Mouse (Mus musculus): ENCODE measurements around the gene Gm45208. TPM values are rescaled to one million over a fixed set of nuclear protein-coding genes. Genes with fewer than 3 reads are reported as not detected.

The Gm45208 gene
- polyA plus RNA-seq, 1 experiment from 2014 or later, result not detected

GRCm38 (mm10) chrX:7762137-7762920 lies 40.3 kb downstream of the Gm45208 start, which contains the start of gene Tfe3:
Gene Tfe3 (plus strand): TSS chrX:7762560.
- WGBS, result 22% methylated on average over 37 of the region's 38 CpGs
- Histone ChIP-seq H3K4me1 (peaks cover 20% of the 10 kb centered on the region), H3K27ac (peak within 1 kb of the TSS; percentile 77), H3K4me2 (peak within 1 kb of the TSS; percentile 55), H3K27me3 (no peaks in the 10 kb centered on the region), H3K9ac (peak within 1 kb of the TSS; percentile 56), H3K36me3 (peaks cover 10% of the 10 kb centered on the region; the same call in 1 of the 2 replicates), H3K4me3 (peak within 1 kb of the TSS; percentile 62), H3K9me3 (no peaks in the 10 kb centered on the region)
- peak; percentile 96 for ATAC-seq (ENCODE audit: insufficient number of reproducible peaks, low FRiP score, low TSS enrichment, low read depth)

- Histone ChIP-seq H3K4me2 (peak overlapping the region; percentile 55), H3K36me3 (peaks cover 14% of the 10 kb centered on the region), H3K4me1 (peaks cover 20% of the 10 kb centered on the region), H3K9ac (peak overlapping the region; percentile 56), H3K4me3 (peak overlapping the region; percentile 62), H3K27ac (peak overlapping the region; percentile 77), H3K9me3 (no peaks in the 10 kb centered on the region), H3K27me3 (no peaks in the 10 kb centered on the region)
- no peak for ATAC-seq (ENCODE audit: insufficient number of reproducible peaks, low FRiP score, low TSS enrichment, low read depth)
- 28% methylated on average over 21 of the region's 21 CpGs for WGBS
Observed at GRCm38 (mm10) chrX:7762921-7763197, 40.8 kb downstream of the Gm45208 start.

GRCm38 (mm10) chrX:7763631-7764393 lies 41.8 kb downstream of the Gm45208 start:
- WGBS, result 17% methylated on average over 21 of the region's 22 CpGs
- Histone ChIP-seq H3K4me3 (peak overlapping the region; percentile 62), H3K9ac (0 out of 2 replicates have a peak overlapping the region, but pooled peaks have one; percentile 56), H3K4me2 (peak overlapping the region; percentile 55), H3K4me1 (peaks cover 20% of the 10 kb centered on the region), H3K27me3 (no peaks in the 10 kb centered on the region), H3K27ac (peak overlapping the region; percentile 77; the same call in 1 of the 2 replicates), H3K9me3 (no peaks in the 10 kb centered on the region), H3K36me3 (peaks cover 16% of the 10 kb centered on the region)
- no peak for ATAC-seq (ENCODE audit: insufficient number of reproducible peaks, low FRiP score, low TSS enrichment, low read depth)

- WGBS, result 29% methylated on average over 9 of the region's 9 CpGs
- Histone ChIP-seq H3K27ac (no peak overlapping the region), H3K4me2 (peak overlapping the region; percentile 55), H3K4me1 (peaks cover 20% of the 10 kb centered on the region), H3K9ac (no peak overlapping the region), H3K9me3 (no peaks in the 10 kb centered on the region), H3K4me3 (peak overlapping the region; percentile 62), H3K27me3 (no peaks in the 10 kb centered on the region), H3K36me3 (peaks cover 23% of the 10 kb centered on the region)
- ATAC-seq (ENCODE audit: insufficient number of reproducible peaks, low FRiP score, low TSS enrichment, low read depth), result no peak
Observed at GRCm38 (mm10) chrX:7764657-7765280, 42.7 kb downstream of the Gm45208 start.

- WGBS, result 24% methylated on average over 13 of the region's 13 CpGs
- Histone ChIP-seq H3K4me3 (peak overlapping the region; percentile 17; the same call in 1 of the 2 replicates), H3K4me2 (peak overlapping the region; percentile 55), H3K27me3 (no peaks in the 10 kb centered on the region), H3K9me3 (no peaks in the 10 kb centered on the region), H3K36me3 (peaks cover 28% of the 10 kb centered on the region), H3K4me1 (peaks cover 20% of the 10 kb centered on the region), H3K9ac (no peak overlapping the region), H3K27ac (no peak overlapping the region)
- no peak for ATAC-seq (ENCODE audit: insufficient number of reproducible peaks, low FRiP score, low TSS enrichment, low read depth)
Observed at GRCm38 (mm10) chrX:7765281-7765670, 43.2 kb downstream of the Gm45208 start.

GRCm38 (mm10) chrX:7765764-7766163 lies 43.7 kb downstream of the Gm45208 start:
- no peak; the same call in 1 of the 2 replicates for ATAC-seq (ENCODE audit: insufficient number of reproducible peaks, low FRiP score, low TSS enrichment, low read depth)
- Histone ChIP-seq H3K4me3 (peak overlapping the region; percentile 17; the same call in 1 of the 2 replicates), H3K27me3 (no peaks in the 10 kb centered on the region), H3K4me1 (peaks cover 20% of the 10 kb centered on the region), H3K27ac (no peak overlapping the region), H3K36me3 (peaks cover 33% of the 10 kb centered on the region), H3K4me2 (peak overlapping the region; percentile 55), H3K9ac (no peak overlapping the region), H3K9me3 (no peaks in the 10 kb centered on the region)
- WGBS, result 19% methylated on average over 11 of the region's 11 CpGs

- no peak for ATAC-seq (ENCODE audit: insufficient number of reproducible peaks, low FRiP score, low TSS enrichment, low read depth)
- H3K4me1 ChIP-seq, result peaks cover 13% of the 10 kb centered on the region
- no peak overlapping the region for H3K4me3 ChIP-seq
- peaks cover 61% of the 10 kb centered on the region for H3K36me3 ChIP-seq
- WGBS, result 91% methylated on average over 7 of the region's 7 CpGs
- H3K27me3 ChIP-seq, result no peaks in the 10 kb centered on the region
- H3K4me2 ChIP-seq, result no peak overlapping the region
- no peaks in the 10 kb centered on the region for H3K9me3 ChIP-seq
- H3K9ac ChIP-seq, result no peak overlapping the region
- H3K27ac ChIP-seq, result no peak overlapping the region
Observed at GRCm38 (mm10) chrX:7769302-7770017, 47.4 kb downstream of the Gm45208 start.

GRCm38 (mm10) chrX:7772766-7773165 lies 50.7 kb downstream of the Gm45208 start:
- H3K9ac ChIP-seq, result no peak overlapping the region
- no peak for ATAC-seq (ENCODE audit: insufficient number of reproducible peaks, low FRiP score, low TSS enrichment, low read depth)
- peaks cover 49% of the 10 kb centered on the region for H3K36me3 ChIP-seq
- no peak overlapping the region for H3K4me3 ChIP-seq
- no peaks in the 10 kb centered on the region for H3K9me3 ChIP-seq
- H3K27ac ChIP-seq, result no peak overlapping the region
- no peak overlapping the region for H3K4me2 ChIP-seq
- H3K27me3 ChIP-seq, result no peaks in the 10 kb centered on the region
- 53% methylated on average over 2 of the region's 2 CpGs for WGBS
- H3K4me1 ChIP-seq, result no peaks in the 10 kb centered on the region

- Histone ChIP-seq H3K27ac (no peak overlapping the region), H3K9ac (no peak overlapping the region), H3K36me3 (peaks cover 31% of the 10 kb centered on the region), H3K9me3 (no peaks in the 10 kb centered on the region), H3K4me3 (no peak overlapping the region), H3K27me3 (no peaks in the 10 kb centered on the region), H3K4me1 (no peaks in the 10 kb centered on the region), H3K4me2 (no peak overlapping the region)
- WGBS, result 74% methylated on average over 9 of the region's 9 CpGs
- no peak for ATAC-seq (ENCODE audit: insufficient number of reproducible peaks, low FRiP score, low TSS enrichment, low read depth)
Observed at GRCm38 (mm10) chrX:7775501-7776205, 53.6 kb downstream of the Gm45208 start.

- H3K36me3 ChIP-seq, result peaks cover 23% of the 10 kb centered on the region
- H3K27ac ChIP-seq, result no peak overlapping the region
- H3K27me3 ChIP-seq, result no peaks in the 10 kb centered on the region
- no peaks in the 10 kb centered on the region for H3K4me1 ChIP-seq
- no peak overlapping the region for H3K4me2 ChIP-seq
- WGBS, result 49% methylated on average over 8 of the region's 8 CpGs
- no peak overlapping the region for H3K9ac ChIP-seq
- no peaks in the 10 kb centered on the region for H3K9me3 ChIP-seq
- no peak for ATAC-seq (ENCODE audit: insufficient number of reproducible peaks, low FRiP score, low TSS enrichment, low read depth)
- H3K4me3 ChIP-seq, result no peak overlapping the region
Observed at GRCm38 (mm10) chrX:7776329-7777082, 54.5 kb downstream of the Gm45208 start.

Measured in limb, embryonic 15.5 days (tissue).